Mouse (Mus musculus): ENCODE data around the gene Pou2f2.

Pou2f2 gene

DNA sequence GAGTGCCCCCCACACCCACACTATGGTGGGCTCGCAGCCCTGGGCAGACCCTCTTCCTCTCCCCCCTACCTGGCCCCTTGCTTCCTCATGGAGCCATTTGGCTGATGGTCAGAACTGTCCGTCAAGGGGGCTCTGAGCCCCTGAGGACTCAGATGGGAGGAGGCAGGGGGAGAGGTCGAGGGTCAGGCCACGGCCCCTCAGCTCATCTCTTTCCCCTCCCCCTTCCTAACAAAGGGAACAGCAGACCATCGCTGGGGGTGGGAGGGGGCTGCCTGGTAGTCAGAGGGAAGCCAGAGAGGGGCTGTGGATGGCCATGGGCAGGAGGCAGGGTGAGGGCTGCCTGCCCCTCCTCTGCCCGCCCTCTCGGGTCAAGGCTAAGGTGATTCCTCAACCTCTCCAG, 28.5 kb downstream of the Pou2f2 start:
- in situ Hi-C loops (cut with MboI; ENCODE audit: unreplicated experiment in 2 of 2): no loop called here

DNA sequence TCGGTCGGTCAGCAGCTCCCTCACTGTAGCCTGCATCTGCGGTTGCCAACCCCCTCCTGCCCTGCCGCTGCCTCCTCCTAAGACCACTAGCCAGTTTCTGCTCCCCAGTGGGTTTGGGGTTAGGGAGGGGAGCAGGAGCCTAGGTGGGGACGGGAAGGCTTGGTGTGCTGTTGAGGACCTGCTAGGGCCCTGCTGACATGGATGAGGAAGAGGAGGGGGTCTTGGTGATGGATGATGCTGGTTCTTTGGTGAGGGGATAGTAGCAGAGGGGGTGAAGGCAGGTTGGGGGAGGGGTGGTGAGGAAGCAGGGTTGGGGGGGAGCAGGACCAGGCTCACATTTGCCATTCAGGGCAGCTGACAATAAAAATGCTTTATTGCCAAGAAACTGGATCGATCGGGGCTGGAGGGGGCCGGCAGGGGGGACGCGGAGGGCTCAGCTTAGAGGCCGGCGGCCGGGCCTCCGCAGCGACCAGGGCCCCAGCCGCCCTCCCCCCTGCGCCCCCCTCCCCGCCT, 29.3 kb downstream of the Pou2f2 start:
- in situ Hi-C loops (cut with MboI; ENCODE audit: unreplicated experiment in 2 of 2): no loop called here

DNA sequence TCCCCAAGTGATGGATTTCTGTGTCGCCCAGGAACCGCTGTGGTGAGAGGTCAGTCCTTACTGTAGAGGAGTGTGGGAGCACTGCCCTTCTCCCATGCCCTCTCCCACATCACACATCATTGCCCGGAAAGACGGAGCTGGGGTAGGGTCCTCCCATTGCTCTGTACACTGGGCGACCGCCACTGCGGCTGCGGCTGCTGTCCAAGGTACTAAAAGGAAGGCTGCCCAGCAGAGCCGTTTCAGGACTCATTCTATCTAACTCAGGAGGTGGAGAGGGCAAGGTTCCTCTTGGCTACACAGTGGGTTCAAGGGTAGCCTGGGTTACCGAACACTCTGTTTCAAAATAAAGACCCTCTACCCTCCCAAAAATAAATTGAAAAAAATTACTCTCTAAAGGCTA, 33.6 kb downstream of the Pou2f2 start:
- in situ Hi-C loops (cut with MboI; ENCODE audit: unreplicated experiment in 2 of 2): loop anchor here in 1 of 2 experiments (10.0 kb wide), 1 partner anchor 51 kb away; no protein-coding TSS in a partner anchor

DNA sequence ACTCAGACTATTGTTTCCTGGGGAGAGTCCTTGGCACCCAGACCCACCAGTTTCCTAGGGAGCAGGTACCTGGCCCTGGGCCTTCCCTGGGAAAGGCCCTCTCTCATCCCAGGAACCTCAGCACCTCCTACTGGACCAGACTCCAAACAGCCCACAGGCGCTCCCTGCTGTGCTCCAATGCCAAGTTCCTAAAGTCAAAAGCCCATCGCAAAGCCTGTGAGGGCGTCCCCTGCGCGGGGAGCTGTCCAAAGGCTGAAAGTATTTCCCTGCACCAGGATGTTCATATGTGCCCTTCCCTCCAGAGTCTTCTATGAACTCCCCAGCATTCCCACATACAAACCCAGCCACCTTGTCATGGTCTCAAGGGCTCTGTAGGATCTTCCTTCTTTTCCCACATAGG, 37.8 kb downstream of the Pou2f2 start:
- in situ Hi-C loops (cut with MboI; ENCODE audit: unreplicated experiment in 2 of 2): loop anchor here in 1 of 2 experiments (10.0 kb wide), 1 partner anchor 47 kb away; no protein-coding TSS in a partner anchor

DNA sequence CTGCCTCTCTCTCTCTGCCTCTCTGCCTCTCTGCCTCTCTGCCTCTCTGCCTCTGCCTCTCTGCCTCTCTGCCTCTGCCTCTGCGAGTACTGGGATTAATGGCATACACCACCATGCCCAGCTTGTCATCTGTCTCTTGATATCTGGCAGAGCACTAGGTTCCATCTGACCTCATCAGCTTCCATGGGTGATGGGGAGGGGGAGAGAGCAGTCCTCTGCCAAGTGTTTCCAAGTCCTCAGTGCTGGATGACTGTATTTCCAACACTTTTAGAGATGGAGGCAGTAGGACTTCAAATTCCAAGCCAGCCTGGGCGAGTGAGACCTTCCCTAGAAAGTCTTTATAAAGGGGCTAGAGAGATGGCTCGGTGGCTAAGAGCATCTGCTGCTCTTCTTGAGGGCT, 42.0 kb downstream of the Pou2f2 start:
- in situ Hi-C loops (cut with MboI; ENCODE audit: unreplicated experiment in 2 of 2): loop anchor here in 1 of 2 experiments (10.0 kb wide), 1 partner anchor 137 kb away; no protein-coding TSS in a partner anchor

DNA sequence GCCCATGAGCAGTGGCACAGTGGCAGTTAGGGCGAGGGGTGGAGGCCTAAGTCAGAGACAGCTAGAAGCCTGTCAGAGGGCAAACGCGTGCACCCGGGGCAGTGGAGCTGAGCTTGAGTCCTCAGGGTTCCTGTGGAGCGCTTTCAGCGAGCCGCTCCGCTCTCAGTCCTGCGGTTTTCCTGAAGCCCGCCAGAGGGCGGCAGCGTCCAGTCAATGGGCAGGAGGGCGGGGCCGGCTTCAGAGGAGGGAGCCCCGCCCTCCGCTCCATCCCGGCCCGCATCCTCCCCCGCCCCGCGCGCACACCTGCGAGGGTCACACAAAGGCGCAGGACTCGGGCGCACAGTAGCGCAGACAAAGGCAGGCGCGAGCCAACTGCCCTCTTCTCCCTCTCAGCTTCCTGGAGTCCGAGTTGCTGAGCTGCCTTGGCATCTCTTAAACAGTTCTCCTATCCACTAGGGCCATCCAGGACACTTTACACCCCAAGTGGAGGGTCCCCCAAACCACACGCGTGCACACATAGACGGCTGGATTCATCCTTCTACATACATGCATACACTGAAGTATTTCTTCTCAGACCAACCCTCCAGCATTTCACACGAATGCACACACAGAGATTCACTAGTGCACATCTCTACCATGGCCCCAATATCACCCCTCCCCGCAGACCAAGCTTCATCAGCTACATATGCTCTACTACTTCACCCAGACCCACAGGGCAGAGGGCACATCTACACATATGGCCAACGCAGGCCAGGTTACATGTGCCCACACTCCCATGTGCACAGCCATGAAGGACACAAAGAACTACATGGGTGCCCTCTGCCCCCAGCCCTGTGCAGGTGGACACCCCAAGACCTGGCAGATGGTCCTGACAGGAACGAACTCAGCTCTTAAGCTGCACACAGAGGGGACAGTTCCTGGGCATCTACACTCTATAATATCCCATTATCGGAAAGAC, 46.2 kb downstream of the Pou2f2 start:
- in situ Hi-C loops (cut with MboI; ENCODE audit: unreplicated experiment in 2 of 2): loop anchor here (5.0 to 10.0 kb wide), 2 partner anchors 49 to 141 kb away; no protein-coding TSS in a partner anchor

DNA sequence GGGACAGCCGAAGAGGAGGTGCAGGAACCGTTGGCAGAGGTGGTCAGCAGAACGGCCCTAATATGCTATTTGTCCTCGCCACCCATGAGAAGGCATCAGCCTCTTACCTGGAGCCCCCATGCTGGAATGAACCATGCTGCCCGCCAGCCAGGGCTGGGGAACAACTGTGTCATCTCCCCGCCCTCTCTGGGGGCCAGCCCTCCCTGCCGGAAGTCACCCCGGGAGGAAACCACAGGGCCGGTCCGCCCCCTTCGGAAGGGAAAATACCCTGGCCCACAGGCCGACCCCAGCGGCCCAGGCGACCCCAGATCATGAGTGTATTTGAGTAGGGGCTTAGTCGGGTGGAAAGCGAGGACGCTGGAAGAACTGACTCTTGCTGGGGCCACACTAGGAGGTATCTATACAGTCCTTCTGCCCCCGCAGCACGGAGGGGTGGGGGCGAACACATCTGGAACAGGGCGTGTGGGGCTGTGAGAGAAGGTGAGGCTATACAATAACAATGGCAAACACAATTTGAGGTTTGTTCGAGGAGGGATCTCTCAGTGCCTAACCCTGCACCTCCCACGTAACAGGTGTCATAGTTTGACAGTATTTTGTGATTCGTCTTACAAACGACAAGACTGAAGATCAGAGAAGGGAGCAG, 47.1 kb downstream of the Pou2f2 start:
- in situ Hi-C loops (cut with MboI; ENCODE audit: unreplicated experiment in 2 of 2): loop anchor here (5.0 to 10.0 kb wide), 2 partner anchors 50 to 142 kb away; no protein-coding TSS in a partner anchor

DNA sequence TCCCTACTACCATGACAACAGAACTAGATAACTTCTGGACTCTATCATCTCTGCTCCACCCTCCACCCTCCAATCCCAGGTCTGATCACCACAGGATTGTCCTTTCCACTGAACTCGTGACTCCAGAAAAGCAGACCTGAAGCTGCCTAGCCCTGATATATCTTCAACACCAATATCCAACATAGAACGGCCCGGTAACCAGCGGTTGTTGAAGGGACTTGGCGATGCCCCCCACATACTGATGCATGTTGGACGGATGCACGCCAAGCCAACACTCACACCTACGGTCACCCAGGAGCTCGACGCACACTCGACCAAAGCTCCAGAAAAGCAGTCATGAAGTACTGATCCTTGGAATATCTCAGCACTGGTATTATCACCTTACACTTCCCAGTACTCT, 48.3 kb downstream of the Pou2f2 start:
- in situ Hi-C loops (cut with MboI; ENCODE audit: unreplicated experiment in 2 of 2): loop anchor here (5.0 to 10.0 kb wide), 2 partner anchors 51 to 144 kb away; no protein-coding TSS in a partner anchor

DNA sequence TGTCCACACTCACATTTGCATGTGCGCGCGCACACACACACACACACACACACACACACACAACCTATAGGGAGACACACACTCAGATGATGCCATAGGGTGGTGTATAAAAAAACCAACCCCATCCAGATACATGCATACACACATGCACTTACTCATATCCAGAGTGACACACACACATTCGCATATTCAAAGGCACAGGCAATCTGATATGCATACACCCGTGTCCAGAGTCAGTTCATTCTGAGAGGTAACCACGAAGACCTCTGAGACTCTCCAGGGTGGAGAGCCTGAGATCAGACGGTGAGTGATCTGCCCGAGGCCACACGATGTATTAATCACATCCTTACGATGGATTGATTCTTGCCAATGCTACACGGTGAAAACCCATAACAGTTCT, 49.0 kb downstream of the Pou2f2 start:
- in situ Hi-C loops (cut with MboI; ENCODE audit: unreplicated experiment in 2 of 2): loop anchor here (5.0 to 10.0 kb wide), 2 partner anchors 52 to 144 kb away; no protein-coding TSS in a partner anchor

DNA sequence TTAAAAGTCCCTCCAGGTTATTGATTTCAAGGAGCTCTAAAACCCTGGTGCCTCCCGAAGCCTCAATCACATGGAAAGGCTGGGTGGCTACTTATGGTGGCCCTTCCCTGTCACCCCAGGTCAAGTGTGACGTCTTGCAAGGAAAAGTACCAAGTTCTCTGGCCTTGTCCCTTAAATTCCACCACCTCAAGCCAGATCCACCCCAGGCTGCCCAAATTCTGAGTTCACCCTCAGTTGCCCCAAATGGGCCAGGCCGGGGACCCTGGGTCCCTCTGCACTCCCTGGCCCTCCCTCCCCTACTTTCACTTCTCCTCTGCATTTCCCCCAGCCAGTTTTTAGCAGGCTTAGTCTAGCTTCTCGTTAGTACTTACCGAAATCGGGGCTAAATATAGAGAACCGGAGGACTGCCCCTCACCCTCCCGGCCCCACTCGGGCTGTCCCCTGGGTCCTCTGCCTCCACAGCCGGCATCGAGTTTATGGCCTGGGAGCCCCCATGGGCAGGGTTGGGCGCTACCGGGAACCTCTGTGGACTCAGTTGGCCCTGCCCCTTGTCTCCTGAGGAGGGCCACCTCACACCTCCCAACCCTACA, 50.0 kb downstream of the Pou2f2 start:
- in situ Hi-C loops (cut with MboI; ENCODE audit: unreplicated experiment in 2 of 2): no loop called here

DNA sequence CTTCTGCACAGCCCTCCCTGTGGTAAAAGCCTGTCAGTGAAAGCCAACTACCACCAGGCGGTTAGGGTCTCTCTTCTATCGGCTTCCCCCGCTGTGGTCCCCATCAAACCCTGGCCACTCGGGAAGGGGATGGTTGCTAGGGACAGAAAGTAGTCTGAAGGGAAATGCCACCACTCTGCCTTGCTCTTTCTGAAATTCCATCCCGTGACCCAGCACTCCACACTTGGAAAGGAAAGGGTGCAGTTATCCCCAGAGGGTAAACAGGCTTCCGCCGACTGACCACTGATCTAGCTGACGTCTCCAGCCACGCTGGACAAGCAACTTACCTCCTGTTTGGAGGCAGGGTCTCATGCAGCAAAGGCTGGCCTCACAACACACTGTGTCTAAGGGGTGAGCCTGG, 51.6 kb downstream of the Pou2f2 start:
- in situ Hi-C loops (cut with MboI; ENCODE audit: unreplicated experiment in 2 of 2): no loop called here

DNA sequence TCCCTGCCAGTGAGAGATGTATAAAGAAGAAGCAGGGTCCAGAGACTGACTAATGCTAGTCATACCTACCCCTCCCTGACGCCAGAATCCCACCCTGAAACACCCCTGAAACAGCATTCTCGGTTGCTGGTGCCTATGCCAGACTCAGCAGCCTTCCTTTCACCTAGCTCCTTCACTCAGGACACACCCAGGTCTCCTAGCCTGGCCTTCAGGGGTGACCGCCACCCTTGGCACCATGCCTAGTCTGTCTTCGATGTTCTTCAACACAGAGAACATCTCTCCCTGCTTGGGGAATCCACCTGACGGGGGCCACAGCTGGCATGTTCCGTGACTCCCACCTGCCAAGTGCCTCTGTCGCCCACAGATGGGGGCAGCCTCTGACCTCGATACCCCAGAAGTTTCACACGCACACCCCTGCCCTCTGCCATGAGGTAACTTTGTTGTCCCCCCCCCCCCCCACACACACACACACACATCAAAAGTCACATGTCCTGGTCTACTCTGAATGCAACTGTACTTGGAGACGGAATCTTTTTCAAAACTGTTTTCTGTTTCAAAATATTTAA, 53.7 kb downstream of the Pou2f2 start:
- in situ Hi-C loops (cut with MboI; ENCODE audit: unreplicated experiment in 2 of 2): no loop called here

DNA sequence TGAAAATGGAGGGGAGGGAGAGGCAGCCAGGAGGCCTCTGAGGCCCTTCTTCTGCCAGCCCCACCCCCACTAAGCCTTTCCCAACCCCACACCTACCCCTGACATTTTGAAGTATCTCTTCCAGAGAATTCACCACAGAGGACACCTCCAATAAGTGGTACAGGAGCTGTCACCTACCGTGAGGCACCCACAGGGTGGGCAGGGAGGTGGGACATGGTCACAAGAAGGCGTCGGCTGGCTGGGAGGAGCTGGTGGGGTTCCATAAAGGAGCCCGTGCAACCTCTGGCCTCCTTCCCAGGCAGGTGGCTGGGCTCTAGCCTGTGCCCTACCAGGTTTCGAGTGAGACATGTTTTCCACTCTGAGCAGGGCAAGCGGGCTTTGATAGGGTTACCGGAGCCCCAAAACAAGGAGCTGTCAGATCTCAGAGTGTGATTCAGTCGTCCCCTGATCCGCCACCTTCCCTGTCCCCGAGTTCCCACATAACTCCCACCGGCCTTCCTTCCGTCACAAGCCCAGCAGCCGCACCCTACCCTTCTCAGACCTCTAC, 58.2 kb downstream of the Pou2f2 start:
- in situ Hi-C loops (cut with MboI; ENCODE audit: unreplicated experiment in 2 of 2): no loop called here

DNA sequence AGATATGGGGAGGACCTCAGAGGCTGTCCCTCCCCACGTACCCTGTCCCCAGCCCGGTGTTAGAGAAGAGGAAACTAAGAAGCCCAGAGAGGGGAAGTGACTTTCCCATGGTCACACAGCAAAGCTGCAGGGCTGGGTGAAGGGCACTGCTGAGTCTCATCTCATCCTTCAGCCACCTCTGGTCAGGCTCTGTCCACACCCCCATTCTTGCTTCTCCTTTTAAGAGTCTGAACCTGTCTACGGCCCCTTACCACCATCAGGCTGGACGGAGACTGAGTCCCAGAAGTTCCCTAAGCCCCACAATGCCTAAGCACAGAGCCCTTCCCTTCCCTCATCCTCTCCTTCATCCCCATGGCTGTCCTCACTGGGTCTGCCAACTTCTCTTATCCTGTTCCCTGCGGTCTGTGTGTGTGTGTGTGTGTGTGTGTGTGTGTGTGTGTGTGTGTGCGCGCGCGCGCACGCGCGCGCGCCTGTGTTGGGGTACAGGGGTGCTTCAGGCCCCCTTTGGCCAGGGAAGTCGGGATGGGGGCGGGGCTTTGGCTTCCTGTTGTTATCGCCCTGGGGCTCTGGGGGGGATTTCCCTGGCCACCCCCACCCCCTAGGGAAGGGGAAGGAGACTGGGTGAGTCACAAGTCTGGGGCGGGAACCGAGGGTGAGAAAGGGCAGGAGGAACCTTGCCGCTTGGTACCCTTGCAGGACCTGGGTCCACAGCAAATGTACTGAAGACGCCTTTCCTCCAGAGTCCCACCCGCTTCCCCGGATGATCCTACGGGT, 59.3 kb downstream of the Pou2f2 start:
- in situ Hi-C loops (cut with MboI; ENCODE audit: unreplicated experiment in 2 of 2): no loop called here

DNA sequence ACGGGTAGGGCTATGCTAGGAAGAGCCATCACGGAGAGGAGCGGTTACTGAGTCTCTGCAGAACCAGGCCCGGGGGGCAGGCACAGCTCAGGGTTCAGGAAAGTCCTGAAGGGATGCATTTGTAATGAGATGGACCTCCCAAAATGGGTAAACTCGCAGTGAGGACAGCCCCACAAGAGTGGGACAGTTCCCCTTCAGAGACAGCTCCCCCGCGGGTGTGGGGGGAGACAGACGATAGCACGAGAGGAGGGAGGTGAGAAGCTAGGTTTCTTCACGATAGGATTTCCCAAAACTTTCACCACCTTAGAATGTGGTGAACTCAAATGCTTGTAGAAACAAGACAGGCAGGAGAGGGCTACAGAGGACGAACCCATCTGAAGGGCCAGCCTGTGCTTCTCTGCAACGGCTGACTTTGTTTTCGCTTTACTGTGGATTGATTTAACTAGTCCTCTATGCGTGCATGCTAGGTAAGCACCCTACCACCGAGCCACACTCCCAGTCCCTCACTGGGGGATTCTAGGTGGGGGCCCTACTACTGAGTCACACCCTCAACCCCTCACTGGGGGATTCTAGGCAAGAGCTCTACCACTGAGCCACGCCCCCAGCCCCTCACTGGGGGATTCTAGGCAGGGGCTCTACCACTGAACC, 66.4 kb downstream of the Pou2f2 start:
- in situ Hi-C loops (cut with MboI; ENCODE audit: unreplicated experiment in 2 of 2): no loop called here

DNA sequence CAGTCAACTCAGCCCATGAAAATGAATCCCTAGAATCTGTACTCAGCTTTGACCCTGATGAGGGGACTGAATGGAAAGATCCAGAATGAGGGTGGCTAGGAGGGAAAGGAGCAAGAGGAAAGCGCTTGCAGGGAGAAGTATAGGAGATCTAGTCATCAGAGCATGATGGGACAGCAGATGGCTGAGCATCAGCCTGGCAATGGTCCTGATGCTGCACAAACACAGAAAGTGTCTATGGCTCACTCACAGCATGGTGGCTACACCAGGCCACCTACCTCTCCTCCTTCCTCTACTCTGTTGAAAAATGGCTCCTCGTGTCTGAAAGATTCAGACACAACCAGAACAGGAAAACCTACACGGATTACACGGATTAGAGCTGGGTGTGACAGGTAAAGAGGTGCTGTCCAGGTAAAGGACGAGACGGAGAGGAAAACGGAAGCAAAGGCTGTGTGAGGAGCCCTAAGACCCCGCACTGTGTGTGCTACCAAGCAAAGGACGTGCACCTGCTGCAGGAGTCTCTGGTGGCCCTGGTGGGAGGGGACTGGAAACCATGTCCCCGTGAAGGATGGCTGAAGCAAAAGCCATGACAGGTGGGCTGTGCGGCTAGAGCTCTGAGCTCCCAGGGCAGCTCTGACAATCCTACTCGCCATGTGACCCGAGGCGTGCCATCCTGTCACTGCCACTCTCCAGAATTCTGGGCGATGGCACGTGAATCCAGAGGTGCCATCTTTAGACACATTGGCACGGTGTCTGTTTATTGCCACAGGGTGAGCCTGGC, 67.2 kb downstream of the Pou2f2 start:
- in situ Hi-C loops (cut with MboI; ENCODE audit: unreplicated experiment in 2 of 2): no loop called here

DNA sequence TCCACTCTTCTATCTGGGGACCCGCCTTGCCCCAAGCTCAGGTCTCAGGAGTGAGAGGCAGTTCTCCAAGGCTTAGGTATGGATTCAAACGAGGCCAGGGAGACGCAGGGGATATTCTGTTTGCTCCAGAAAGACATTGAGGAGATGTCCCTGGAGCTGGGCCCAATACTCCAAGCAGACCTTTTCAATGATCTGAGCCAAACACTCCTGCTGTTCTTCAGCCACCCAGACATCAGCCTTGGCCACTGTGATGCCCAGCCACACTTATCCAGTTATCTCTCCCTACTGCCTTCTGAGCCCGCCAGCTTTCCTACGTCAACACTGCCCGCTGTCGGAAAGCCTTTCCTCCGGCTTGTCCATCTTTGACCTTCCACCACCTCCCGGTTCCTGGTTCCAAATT, 69.2 kb downstream of the Pou2f2 start:
- in situ Hi-C loops (cut with MboI; ENCODE audit: unreplicated experiment in 2 of 2): no loop called here

DNA sequence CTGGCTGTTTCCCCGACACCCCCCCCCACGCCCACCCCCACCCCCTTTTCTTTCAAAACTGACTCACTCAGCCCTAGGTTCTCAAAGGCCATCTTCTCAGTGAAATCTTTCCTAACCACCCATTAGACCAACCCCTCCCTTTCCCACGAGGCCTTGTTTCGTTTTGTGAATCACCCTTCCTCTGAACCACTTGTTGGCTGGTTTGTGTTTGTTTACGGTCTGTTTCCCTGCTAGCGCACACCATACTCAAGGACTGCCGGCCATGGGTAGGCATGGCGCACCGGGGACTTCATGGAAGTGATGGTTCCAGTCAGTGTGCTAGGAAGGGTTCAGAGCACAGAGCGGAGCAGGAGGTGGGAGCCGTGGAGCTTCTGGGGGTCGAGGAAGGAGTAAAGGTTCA, 70.2 kb downstream of the Pou2f2 start:
- in situ Hi-C loops (cut with MboI; ENCODE audit: unreplicated experiment in 2 of 2): loop anchor here in 1 of 2 experiments (10.0 kb wide), 1 partner anchor 285 kb away; the partner anchor contains the start of gene Lipe
